Mouse (Mus musculus) liver, adult 2 months (tissue): ENCODE data around the gene Hps3. TPM values are rescaled to one million over a fixed set of nuclear protein-coding genes. Genes with fewer than 3 reads are reported as not detected.
A peak's percentile ranks its signal among the peaks of the same experiment; 100 is the strongest.

Experiments
- DNase-seq: peaks from one replicate; pipeline ENCODE4 v3.0.0-alpha.2; 2011; ENCODE audit warnings: low read depth, low spot score; ENCODE audit errors: extremely low read depth
- H3K27ac ChIP-seq: fragments of 200-500 bp; replicated peaks from 2 replicates; pipeline ENCODE4 v1.5.1; 2012; ENCODE audit warnings: low read depth, mild to moderate bottlenecking, control low read depth, inconsistent platforms, low read length; ENCODE audit not compliant: insufficient read depth
- H3K27me3 ChIP-seq: fragments of 200-500 bp; 2 replicates; pipeline ENCODE4 v1.6.1; 2012; ENCODE audit warnings: mild to moderate bottlenecking, moderate library complexity, low read length, inconsistent platforms; ENCODE audit not compliant: control insufficient read depth, insufficient read depth
- H3K36me3 ChIP-seq: fragments of 200-500 bp; 2 replicates; pipeline ENCODE4 v1.6.1; 2012; ENCODE audit warnings: low read length, inconsistent platforms; ENCODE audit not compliant: control insufficient read depth, insufficient read depth
- H3K4me1 ChIP-seq: fragments of 200-500 bp; 2 replicates; pipeline ENCODE4 v1.6.1; 2011; ENCODE audit warnings: low read length; ENCODE audit not compliant: control insufficient read depth, insufficient read depth
- H3K4me3 ChIP-seq: fragments of 200-500 bp; 2 replicates; pipeline ENCODE4 v1.5.1; 2011; ENCODE audit warnings: low read depth, mild to moderate bottlenecking, control low read depth, low read length, moderate library complexity; ENCODE audit not compliant: insufficient read depth
- H3K79me2 ChIP-seq: fragments of 200-500 bp; 2 replicates; pipeline ENCODE4 v1.6.1; 2012; ENCODE audit warnings: inconsistent platforms, mild to moderate bottlenecking, low read length, moderate library complexity; ENCODE audit not compliant: control insufficient read depth, insufficient read depth
- H3K9ac ChIP-seq: fragments of 200-500 bp; 2 replicates; pipeline ENCODE4 v1.6.1; 2012; ENCODE audit warnings: low read depth, mild to moderate bottlenecking, control low read depth, inconsistent platforms, low read length
- CTCF ChIP-seq: fragments of 200-500 bp; IDR thresholded peaks from 2 replicates; pipeline ENCODE4 v1.5.1; 2011; ENCODE audit warnings: low read depth, low read length, control low read depth
- POLR2A ChIP-seq: fragments of 200-500 bp; IDR thresholded peaks from 2 replicates; pipeline ENCODE4 v1.6.1; 2011; ENCODE audit warnings: low read length, control low read depth; ENCODE audit not compliant: insufficient read depth; ENCODE audit errors: extremely low read depth
- WGBS: fragments of 180-500 bp; shearing (Covaris S2); methylation state at CpG from one replicate; pipeline ENCODE4 v1.1.7; 2018; 5-methylcytosine and 5-hydroxymethylcytosine counted together
- polyA plus RNA-seq: library from polyadenylated mRNA; depleted of rRNA; stranded (reverse); fragments of >200 nt; gene quantifications from 2 replicates; pipeline ENCODE4 v1.2.3, GENCODE M21; 2012
- total RNA-seq: library from RNA; depleted of rRNA; stranded (reverse); fragments of >200 nt; gene quantifications from 2 replicates; pipeline ENCODE4 v1.2.3, GENCODE M21; 2014

Hps3 gene
- total and polyA plus RNA-seq, 2 experiments = 8.6 to 11.7 TPM

- H3K79me2 ChIP-seq = no peaks in the 10 kb centered on the region
- TF ChIP-seq POLR2A = no peak
- TF ChIP-seq CTCF = no peak
- no peaks in the 10 kb centered on the region for H3K4me1 ChIP-seq
- WGBS = 89% methylated on average over 9 of the region's 9 CpGs
- H3K27ac ChIP-seq = no peak overlapping the region
- H3K4me3 ChIP-seq = no peak overlapping the region
- DNase-seq = no peak
- H3K27me3 ChIP-seq = no peaks in the 10 kb centered on the region
- H3K36me3 ChIP-seq = peaks cover 35% of the 10 kb centered on the region
- no peak overlapping the region for H3K9ac ChIP-seq
These were observed 24.7 kb downstream of the Hps3 start for GRCm38 (mm10) chr3:20010464-20010863.

DNA sequence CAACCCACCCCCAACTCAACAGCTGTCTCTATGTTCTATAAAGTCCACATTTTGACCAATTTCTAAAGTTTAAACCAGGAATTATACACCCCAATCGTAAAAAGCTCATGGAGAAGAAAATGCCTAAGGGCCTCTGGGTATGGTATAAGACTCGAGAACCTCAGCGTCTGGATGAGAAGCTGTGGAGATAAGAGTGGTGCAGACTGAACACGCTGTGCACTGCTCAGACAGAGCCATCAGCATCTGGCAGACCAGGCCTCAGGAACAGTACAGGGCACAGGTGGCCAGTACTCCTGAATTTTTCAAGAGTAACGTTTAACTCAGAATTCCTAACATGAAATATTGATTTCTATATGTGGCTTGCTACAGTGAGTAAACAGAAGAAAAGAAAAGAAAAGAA is 27.4 kb downstream of the Hps3 start:
- Histone ChIP-seq H3K79me2 (no peaks in the 10 kb centered on the region), H3K36me3 (peaks cover 32% of the 10 kb centered on the region), H3K9ac (no peak overlapping the region), H3K27me3 (no peaks in the 10 kb centered on the region), H3K4me3 (no peak overlapping the region), H3K4me1 (no peaks in the 10 kb centered on the region), H3K27ac (no peak overlapping the region)
- 90% methylated on average over 5 of the region's 5 CpGs for WGBS
- TF ChIP-seq POLR2A = no peak
- no peak for TF ChIP-seq CTCF
- no peak for DNase-seq

DNA sequence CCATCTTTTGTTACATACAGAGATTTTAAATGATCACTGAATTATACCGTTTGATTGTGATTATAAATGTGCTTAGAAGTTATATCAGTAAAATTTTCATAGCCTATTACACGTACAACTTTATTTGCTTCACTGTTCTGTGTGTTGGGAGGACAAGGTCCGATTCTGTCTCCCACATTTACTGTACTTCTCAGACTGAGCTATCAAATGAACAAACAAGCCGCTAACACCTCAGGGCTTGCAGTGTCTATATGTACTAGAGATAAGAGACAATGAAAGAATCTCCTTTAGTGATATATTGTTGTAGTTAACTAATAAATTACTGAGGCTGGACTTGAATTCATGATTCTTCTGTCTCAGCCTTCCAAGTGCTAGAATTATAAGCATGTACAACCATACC is 27.8 kb downstream of the Hps3 start:
- WGBS = 74% methylated on average over 4 of the region's 4 CpGs
- H3K9ac ChIP-seq = no peak overlapping the region
- no peak for DNase-seq
- no peak overlapping the region for H3K27ac ChIP-seq
- H3K36me3 ChIP-seq = peaks cover 30% of the 10 kb centered on the region
- no peak overlapping the region for H3K4me3 ChIP-seq
- TF ChIP-seq POLR2A = no peak
- no peak for TF ChIP-seq CTCF
- no peaks in the 10 kb centered on the region for H3K4me1 ChIP-seq
- H3K27me3 ChIP-seq = no peaks in the 10 kb centered on the region
- no peaks in the 10 kb centered on the region for H3K79me2 ChIP-seq

DNA sequence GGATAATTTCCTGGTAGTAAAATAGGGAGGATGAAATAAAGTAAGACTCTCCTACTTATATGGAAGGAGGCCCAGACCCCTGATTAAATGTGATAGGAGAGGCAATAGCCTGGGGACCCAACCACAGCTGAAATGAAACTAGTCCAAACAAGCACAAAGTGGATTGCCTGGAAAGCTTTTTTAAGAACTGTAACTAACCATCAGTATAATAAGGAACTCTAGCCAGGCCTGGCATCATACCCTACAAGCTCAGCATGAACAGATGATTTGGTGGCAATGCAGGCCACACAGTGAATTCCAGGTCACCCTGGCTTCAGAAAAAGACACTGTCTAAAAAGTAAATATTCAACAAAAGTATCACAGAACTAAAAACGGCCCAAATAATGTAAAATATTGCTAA is 29.5 kb downstream of the Hps3 start:
- peaks cover 23% of the 10 kb centered on the region for H3K36me3 ChIP-seq
- no peaks in the 10 kb centered on the region for H3K4me1 ChIP-seq
- no peak overlapping the region for H3K27ac ChIP-seq
- TF ChIP-seq CTCF (no peak), POLR2A (no peak)
- no peak for DNase-seq
- no peak overlapping the region for H3K9ac ChIP-seq
- H3K79me2 ChIP-seq = no peaks in the 10 kb centered on the region
- H3K27me3 ChIP-seq = no peaks in the 10 kb centered on the region
- 51% methylated on average over 1 of the region's 1 CpGs for WGBS
- no peak overlapping the region for H3K4me3 ChIP-seq

- Histone ChIP-seq H3K9ac (no peak overlapping the region), H3K27ac (no peak overlapping the region), H3K27me3 (no peaks in the 10 kb centered on the region), H3K79me2 (no peaks in the 10 kb centered on the region), H3K36me3 (peaks cover 17% of the 10 kb centered on the region), H3K4me3 (no peak overlapping the region), H3K4me1 (no peaks in the 10 kb centered on the region)
- DNase-seq = no peak
- TF ChIP-seq POLR2A (no peak), CTCF (no peak)
- WGBS = 82% methylated on average over 8 of the region's 8 CpGs
These were observed 30.7 kb downstream of the Hps3 start for GRCm38 (mm10) chr3:20004422-20004821.

GRCm38 (mm10) chr3:20002786-20003185 is 32.3 kb downstream of the Hps3 start:
- H3K27ac ChIP-seq = no peak overlapping the region
- WGBS = 82% methylated on average over 5 of the region's 5 CpGs
- no peak overlapping the region for H3K9ac ChIP-seq
- DNase-seq = peak; percentile 40
- no peak overlapping the region for H3K4me3 ChIP-seq
- TF ChIP-seq CTCF = no peak; the same call in 1 of the 2 replicates
- TF ChIP-seq POLR2A = no peak
- peaks cover 13% of the 10 kb centered on the region for H3K36me3 ChIP-seq
- no peaks in the 10 kb centered on the region for H3K4me1 ChIP-seq
- H3K27me3 ChIP-seq = no peaks in the 10 kb centered on the region
- H3K79me2 ChIP-seq = no peaks in the 10 kb centered on the region
